Mouse (Mus musculus) liver, adult 2 months (tissue): ENCODE data around the gene C5ar1. TPM values are rescaled to one million over a fixed set of nuclear protein-coding genes. Genes with fewer than 3 reads are reported as not detected.
A peak's percentile ranks its signal among the peaks of the same experiment; 100 is the strongest.

Source experiments
- DNase-seq: peaks from one replicate; pipeline ENCODE4 v3.0.0-alpha.2; 2011; ENCODE audit warnings: low read depth, low spot score; ENCODE audit errors: extremely low read depth
- H3K27ac ChIP-seq: fragments of 200-500 bp; replicated peaks from 2 replicates; pipeline ENCODE4 v1.5.1; 2012; ENCODE audit warnings: low read depth, mild to moderate bottlenecking, control low read depth, inconsistent platforms, low read length; ENCODE audit not compliant: insufficient read depth
- H3K27me3 ChIP-seq: fragments of 200-500 bp; 2 replicates; pipeline ENCODE4 v1.6.1; 2012; ENCODE audit warnings: mild to moderate bottlenecking, moderate library complexity, low read length, inconsistent platforms; ENCODE audit not compliant: control insufficient read depth, insufficient read depth
- H3K36me3 ChIP-seq: fragments of 200-500 bp; 2 replicates; pipeline ENCODE4 v1.6.1; 2012; ENCODE audit warnings: low read length, inconsistent platforms; ENCODE audit not compliant: control insufficient read depth, insufficient read depth
- H3K4me1 ChIP-seq: fragments of 200-500 bp; 2 replicates; pipeline ENCODE4 v1.6.1; 2011; ENCODE audit warnings: low read length; ENCODE audit not compliant: control insufficient read depth, insufficient read depth
- H3K4me3 ChIP-seq: fragments of 200-500 bp; 2 replicates; pipeline ENCODE4 v1.5.1; 2011; ENCODE audit warnings: low read depth, mild to moderate bottlenecking, control low read depth, low read length, moderate library complexity; ENCODE audit not compliant: insufficient read depth
- H3K79me2 ChIP-seq: fragments of 200-500 bp; 2 replicates; pipeline ENCODE4 v1.6.1; 2012; ENCODE audit warnings: inconsistent platforms, mild to moderate bottlenecking, low read length, moderate library complexity; ENCODE audit not compliant: control insufficient read depth, insufficient read depth
- H3K9ac ChIP-seq: fragments of 200-500 bp; 2 replicates; pipeline ENCODE4 v1.6.1; 2012; ENCODE audit warnings: low read depth, mild to moderate bottlenecking, control low read depth, inconsistent platforms, low read length
- CTCF ChIP-seq: fragments of 200-500 bp; IDR thresholded peaks from 2 replicates; pipeline ENCODE4 v1.5.1; 2011; ENCODE audit warnings: low read depth, low read length, control low read depth
- POLR2A ChIP-seq: fragments of 200-500 bp; IDR thresholded peaks from 2 replicates; pipeline ENCODE4 v1.6.1; 2011; ENCODE audit warnings: low read length, control low read depth; ENCODE audit not compliant: insufficient read depth; ENCODE audit errors: extremely low read depth
- WGBS: fragments of 180-500 bp; shearing (Covaris S2); methylation state at CpG from one replicate; pipeline ENCODE4 v1.1.7; 2018; 5-methylcytosine and 5-hydroxymethylcytosine counted together
- polyA plus RNA-seq: library from polyadenylated mRNA; depleted of rRNA; stranded (reverse); fragments of >200 nt; gene quantifications from 2 replicates; pipeline ENCODE4 v1.2.3, GENCODE M21; 2012
- total RNA-seq: library from RNA; depleted of rRNA; stranded (reverse); fragments of >200 nt; gene quantifications from 2 replicates; pipeline ENCODE4 v1.2.3, GENCODE M21; 2014

The C5ar1 gene
- total and polyA plus RNA-seq, 2 experiments: 0.46 to 0.88 TPM

DNA sequence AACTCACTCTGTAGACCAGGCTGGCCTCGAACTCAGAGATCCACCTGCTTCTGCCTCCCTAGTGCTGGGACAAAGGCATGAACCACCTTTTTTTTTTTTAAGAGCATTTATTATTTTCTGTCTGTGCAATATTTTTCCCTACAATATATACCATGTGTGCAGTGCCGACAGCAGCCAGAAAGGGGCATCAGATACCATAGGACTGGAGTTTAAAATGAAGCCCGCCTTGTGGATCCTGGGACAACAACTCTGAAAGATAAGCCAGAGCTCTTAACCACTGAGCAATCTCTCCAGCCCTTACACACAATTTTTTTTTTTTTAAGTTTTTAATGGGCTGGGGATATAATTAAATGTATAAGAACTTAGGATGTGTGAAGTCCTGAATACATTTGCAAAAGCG, 35.0 kb upstream of the C5ar1 start:
- WGBS: 33% methylated on average over 4 of the region's 4 CpGs

DNA sequence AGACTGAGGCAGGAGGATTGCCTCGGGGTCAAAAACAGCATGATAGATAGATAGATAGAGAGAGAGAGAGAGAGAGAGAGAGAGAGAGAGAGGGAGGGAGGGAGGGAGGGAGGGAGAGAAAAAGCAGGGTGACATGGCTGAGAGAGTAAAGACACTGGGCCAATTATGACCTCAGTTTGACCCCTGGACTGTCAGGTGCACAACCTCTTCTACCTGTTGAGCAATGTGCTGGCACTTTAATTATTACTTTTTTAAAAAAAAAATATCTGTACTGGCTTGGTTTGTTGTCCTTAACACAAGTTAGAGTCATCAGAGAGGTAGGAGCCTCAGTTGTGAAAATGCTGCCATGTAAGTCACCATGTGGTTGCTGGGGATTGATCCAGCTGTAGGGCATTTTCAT, 28.5 kb upstream of the C5ar1 start:
- peaks cover 3% of the 10 kb centered on the region; the same call in 1 of the 2 replicates for H3K4me1 ChIP-seq
- WGBS: 23% methylated on average over 1 of the region's 1 CpGs
- peak overlapping the region; percentile 68 for H3K27ac ChIP-seq
- H3K4me3 ChIP-seq: no peak overlapping the region
- H3K27me3 ChIP-seq: no peaks in the 10 kb centered on the region
- no peak overlapping the region for H3K9ac ChIP-seq
- no peak for TF ChIP-seq CTCF
- TF ChIP-seq POLR2A: no peak
- no peaks in the 10 kb centered on the region for H3K79me2 ChIP-seq
- H3K36me3 ChIP-seq: peaks cover 2% of the 10 kb centered on the region; the same call in 1 of the 2 replicates
- peak; percentile 91 for DNase-seq

More for the DNA sequence above, 35.0 kb upstream of the C5ar1 start:
- Histone ChIP-seq H3K36me3 (no peaks in the 10 kb centered on the region), H3K27me3 (no peaks in the 10 kb centered on the region), H3K4me3 (no peak overlapping the region), H3K79me2 (no peaks in the 10 kb centered on the region), H3K4me1 (peaks cover 7% of the 10 kb centered on the region; the same call in 1 of the 2 replicates), H3K9ac (no peak overlapping the region), H3K27ac (no peak overlapping the region)
- DNase-seq: no peak
- TF ChIP-seq POLR2A (no peak), CTCF (peak; percentile 6; the same call in 1 of the 2 replicates)

DNA sequence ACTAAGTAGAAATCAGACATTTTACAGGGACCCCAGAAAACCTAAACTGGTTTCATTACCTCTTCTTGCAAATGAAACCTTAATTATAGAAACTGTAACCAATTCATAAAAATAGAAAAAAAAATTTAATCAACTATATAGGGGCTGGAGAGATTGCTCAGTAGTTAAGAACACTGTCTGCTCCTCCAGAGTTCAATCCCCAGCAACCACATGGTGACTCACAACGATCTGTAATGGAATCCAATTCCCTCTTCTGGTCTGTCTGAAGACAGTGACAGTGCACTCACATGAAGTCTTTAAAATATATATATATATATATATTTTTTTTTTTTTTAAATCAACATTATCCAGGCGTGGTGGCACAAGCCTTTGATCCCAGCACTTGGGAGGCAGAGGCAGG, 27.7 kb upstream of the C5ar1 start:
- TF ChIP-seq POLR2A (no peak), CTCF (no peak)
- Histone ChIP-seq H3K27ac (no peak overlapping the region), H3K9ac (no peak overlapping the region), H3K36me3 (peaks cover 6% of the 10 kb centered on the region; the same call in 1 of the 2 replicates), H3K27me3 (no peaks in the 10 kb centered on the region), H3K79me2 (no peaks in the 10 kb centered on the region), H3K4me1 (peaks cover 3% of the 10 kb centered on the region; the same call in 1 of the 2 replicates), H3K4me3 (no peak overlapping the region)
- no peak for DNase-seq
- 78% methylated on average over 2 of the region's 2 CpGs for whole genome bisulfite sequencing

DNA sequence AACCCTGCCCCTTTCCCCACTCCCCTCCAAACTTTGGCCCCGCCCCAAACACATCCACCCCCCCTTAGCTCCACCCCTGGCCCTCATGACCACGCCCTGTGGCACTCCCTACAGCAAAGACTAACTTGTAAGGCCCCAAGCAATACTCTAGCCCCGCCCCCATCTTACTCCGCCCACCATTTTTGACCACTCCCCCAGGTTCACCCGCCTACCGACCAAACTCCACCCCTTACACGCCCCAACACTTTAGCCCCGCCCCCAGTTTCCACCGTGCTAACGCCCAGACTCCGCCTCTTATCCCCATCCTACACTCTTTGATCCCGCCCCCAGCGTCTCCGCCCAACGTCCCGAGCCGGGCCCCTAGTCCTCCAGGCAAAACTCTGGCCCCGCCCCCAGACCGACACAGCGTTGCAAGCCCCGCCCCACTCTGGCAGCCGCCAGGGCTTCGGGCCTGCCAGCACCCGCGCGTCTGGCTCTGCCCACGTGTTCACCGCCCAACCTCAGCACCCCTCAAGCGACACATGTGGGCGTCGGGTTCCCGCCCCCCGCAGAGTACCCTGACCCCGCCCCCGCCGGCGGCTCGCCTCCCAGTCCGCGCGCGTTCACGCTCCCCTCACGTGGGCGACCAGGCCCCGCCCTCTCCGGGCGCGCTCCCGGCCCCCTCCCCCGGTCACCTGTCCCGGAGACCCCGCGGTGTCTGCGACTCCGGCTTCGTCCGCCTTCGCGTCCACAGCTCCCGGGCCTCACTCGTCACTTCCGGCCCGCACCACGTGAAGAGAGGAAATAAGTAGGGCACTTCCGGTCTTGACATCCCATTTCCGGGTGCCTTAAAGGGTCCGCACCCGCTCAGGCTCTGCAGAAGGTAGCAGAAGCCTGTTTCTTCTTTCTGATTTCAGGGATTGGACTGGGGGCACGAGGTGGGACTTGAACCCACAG, 27.0 kb upstream of the C5ar1 start, which contains the start of gene Ccdc9:
Gene Ccdc9, minus strand, starts transcription at position 770 of the 936 bp plus-strand sequence.
- no peaks in the 10 kb centered on the region for H3K79me2 ChIP-seq
- WGBS: 1% methylated on average over 69 of the region's 70 CpGs
- peak within 1 kb of the TSS; percentile 62 for H3K27ac ChIP-seq
- H3K9ac ChIP-seq: peak within 1 kb of the TSS; percentile 92
- DNase-seq: peak; percentile 88
- TF ChIP-seq CTCF (no peak), POLR2A (0 out of 2 replicates have a peak, but pooled peaks have one; percentile 31)
- H3K4me3 ChIP-seq: peak within 1 kb of the TSS; percentile 76
- peaks cover 9% of the 10 kb centered on the region; the same call in 1 of the 2 replicates for H3K36me3 ChIP-seq
- H3K27me3 ChIP-seq: no peaks in the 10 kb centered on the region
- H3K4me1 ChIP-seq: peaks cover 3% of the 10 kb centered on the region; the same call in 1 of the 2 replicates

DNA sequence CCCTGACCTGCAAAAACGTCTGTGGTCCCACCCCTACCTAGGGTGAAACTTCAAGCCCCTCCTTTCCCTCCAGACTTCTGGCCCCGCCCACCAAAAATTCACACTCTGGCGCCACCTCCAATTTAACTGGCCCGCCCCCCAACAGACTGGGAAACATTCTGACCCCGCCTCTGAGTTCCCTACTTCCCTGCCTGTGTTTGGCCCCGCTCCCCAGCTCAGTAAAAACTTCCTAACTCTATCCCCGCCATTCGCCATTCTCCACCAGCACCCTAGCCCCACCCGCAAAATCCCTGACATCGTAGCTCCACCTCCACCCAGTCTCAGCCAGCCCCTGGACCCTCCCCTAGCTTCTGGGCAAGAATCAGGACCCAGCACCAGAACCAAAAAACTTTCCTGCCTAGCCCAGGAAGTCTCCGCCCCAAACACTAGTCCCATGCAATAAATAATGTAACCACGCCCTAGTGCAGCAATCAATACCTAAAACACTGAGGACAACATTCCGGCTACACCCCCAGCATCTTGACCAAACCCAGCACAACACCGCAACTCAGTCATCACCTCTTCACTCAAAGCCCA, 26.2 kb upstream of the C5ar1 start:
- H3K27ac ChIP-seq: peak overlapping the region; percentile 56
- H3K9ac ChIP-seq: peak overlapping the region; percentile 28; the same call in 1 of the 2 replicates
- H3K36me3 ChIP-seq: peaks cover 9% of the 10 kb centered on the region; the same call in 1 of the 2 replicates
- H3K4me3 ChIP-seq: peak overlapping the region; percentile 36
- TF ChIP-seq POLR2A (no peak), CTCF (no peak)
- 3% methylated on average over 14 of the region's 14 CpGs for WGBS
- H3K4me1 ChIP-seq: peaks cover 3% of the 10 kb centered on the region; the same call in 1 of the 2 replicates
- no peaks in the 10 kb centered on the region for H3K27me3 ChIP-seq
- H3K79me2 ChIP-seq: no peaks in the 10 kb centered on the region
- DNase-seq: peak; percentile 82
